Mouse (Mus musculus) midbrain, embryonic 16.5 days (tissue): ENCODE measurements around the gene Cadm1. TPM values are rescaled to one million over a fixed set of nuclear protein-coding genes. Genes with fewer than 3 reads are reported as not detected.

Experiments used
- ATAC-seq: fragments of 200-750 bp; cut with Nextera tagmentation; 2 replicates; pipeline ENCODE4 v1.8.0; 2017; ENCODE audit warnings: moderate TSS enrichment
- H3K27ac ChIP-seq: fragments of 300-500 bp; sonication (generic); 2 replicates; pipeline ENCODE4 v1.5.1; 2014; ENCODE audit warnings: mild to moderate bottlenecking, low read length, mixed read lengths
- H3K27me3 ChIP-seq: fragments of 300-500 bp; sonication (generic); 2 replicates; pipeline ENCODE4 v1.6.1; 2014; ENCODE audit warnings: low read depth, low read length, mixed read lengths; ENCODE audit not compliant: control insufficient read depth, insufficient read depth
- H3K36me3 ChIP-seq: fragments of 300-500 bp; sonication (generic); 2 replicates; pipeline ENCODE4 v1.6.1; 2014; ENCODE audit warnings: mild to moderate bottlenecking, low read length, moderate library complexity, mixed read lengths; ENCODE audit not compliant: control insufficient read depth, insufficient read depth
- H3K4me1 ChIP-seq: fragments of 300-500 bp; sonication (generic); 2 replicates; pipeline ENCODE4 v1.6.1; 2014; ENCODE audit warnings: mild to moderate bottlenecking, low read length, mixed read lengths; ENCODE audit not compliant: control insufficient read depth, insufficient read depth
- H3K4me2 ChIP-seq: fragments of 300-500 bp; sonication (generic); 2 replicates; pipeline ENCODE4 v1.6.1; 2014; ENCODE audit warnings: mild to moderate bottlenecking, low read length, mixed read lengths
- H3K4me3 ChIP-seq: fragments of 300-500 bp; sonication (generic); 2 replicates; pipeline ENCODE4 v1.5.1; 2014; ENCODE audit warnings: low read depth, mild to moderate bottlenecking, low read length, moderate library complexity, mixed read lengths
- H3K9ac ChIP-seq: fragments of 300-500 bp; sonication (generic); 2 replicates; pipeline ENCODE4 v1.6.1; 2014; ENCODE audit warnings: low read depth, low read length, mixed read lengths
- H3K9me3 ChIP-seq: fragments of 300-500 bp; sonication (generic); replicated peaks from 2 replicates; pipeline ENCODE4 v1.6.1; 2014; ENCODE audit warnings: mild to moderate bottlenecking, low read length, mixed read lengths; ENCODE audit not compliant: control insufficient read depth, poor library complexity, severe bottlenecking
- WGBS: fragments of 180-500 bp; shearing (Covaris S2); extraction: QIAGEN DNeasy Blood & Tissue Kit; methylation state at CpG from one replicate; pipeline ENCODE4 v1.1.7; 2014; 5-methylcytosine and 5-hydroxymethylcytosine counted together
- polyA plus RNA-seq: library from polyadenylated mRNA; unstranded; fragments of >200 nt; fragmentation: Nextera tagmentation; extraction: Ambion mirVana; gene quantifications from 2 replicates; pipeline ENCODE4 v1.2.1, GENCODE M21; 2015

Gene Cadm1
- polyA plus RNA-seq, 1 experiment from 2014 or later: 332 TPM

DNA sequence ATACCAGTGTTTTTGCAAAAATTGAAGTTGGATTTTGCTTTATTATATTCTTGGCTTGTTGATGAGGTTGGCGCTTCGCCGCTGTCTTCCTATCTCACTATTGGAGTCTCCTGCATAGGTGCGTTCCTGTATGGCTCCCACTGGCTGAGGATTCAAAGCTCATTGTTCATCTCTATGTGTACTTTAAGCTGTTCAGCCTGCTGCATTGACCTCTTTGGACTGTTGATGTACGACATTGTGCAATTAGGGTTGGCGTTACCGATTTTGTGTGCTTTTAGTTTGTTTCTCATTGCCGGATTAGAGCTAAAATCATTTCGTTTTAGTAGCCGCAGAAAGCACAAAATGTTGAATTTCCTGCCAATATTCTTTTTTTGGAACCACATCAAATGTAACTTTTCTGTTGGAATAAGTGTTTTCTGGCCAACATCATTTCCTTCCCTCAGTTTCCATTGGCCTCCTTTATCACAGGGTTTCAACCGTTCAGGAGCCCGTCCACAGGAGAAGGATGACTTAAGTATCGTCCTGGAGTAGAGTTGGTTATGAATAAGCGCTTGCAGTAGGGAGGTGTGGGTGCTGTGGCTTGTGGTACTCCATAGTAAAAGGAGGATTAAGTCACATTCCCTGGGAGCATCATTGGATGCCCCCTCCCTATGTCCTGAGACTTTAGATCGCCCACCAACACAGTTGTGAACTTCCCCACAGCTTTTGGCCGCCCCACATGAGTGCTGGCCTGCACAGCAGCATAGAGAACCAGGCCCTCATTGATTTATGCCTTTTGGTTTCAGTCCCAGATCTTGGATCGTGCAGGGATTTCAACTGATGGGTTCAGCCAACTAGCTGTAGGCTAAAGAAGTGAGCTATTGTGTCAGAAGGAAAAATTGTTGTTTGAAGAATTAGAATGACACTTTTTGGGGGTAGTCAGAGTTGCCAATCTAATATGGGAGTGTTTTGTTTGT lies 94.9 kb downstream of the Cadm1 start:
- H3K9ac ChIP-seq: no peak overlapping the region
- peaks cover 3% of the 10 kb centered on the region; the same call in 1 of the 2 replicates for H3K4me1 ChIP-seq
- H3K27me3 ChIP-seq: no peaks in the 10 kb centered on the region
- H3K4me2 ChIP-seq: no peak overlapping the region
- no peaks in the 10 kb centered on the region for H3K9me3 ChIP-seq
- H3K36me3 ChIP-seq: no peaks in the 10 kb centered on the region
- H3K27ac ChIP-seq: no peak overlapping the region
- ATAC-seq: no peak
- WGBS: 86% methylated on average over 17 of the region's 17 CpGs
- no peak overlapping the region for H3K4me3 ChIP-seq

- 89% methylated on average over 7 of the region's 7 CpGs for WGBS
- H3K27ac ChIP-seq: no peak overlapping the region
- peaks cover 3% of the 10 kb centered on the region; the same call in 1 of the 2 replicates for H3K4me1 ChIP-seq
- no peaks in the 10 kb centered on the region for H3K36me3 ChIP-seq
- H3K9ac ChIP-seq: no peak overlapping the region
- H3K4me2 ChIP-seq: no peak overlapping the region
- no peak for ATAC-seq
- H3K4me3 ChIP-seq: no peak overlapping the region
- no peaks in the 10 kb centered on the region for H3K9me3 ChIP-seq
- H3K27me3 ChIP-seq: no peaks in the 10 kb centered on the region
These were observed 95.7 kb downstream of the Cadm1 start for GRCm38 (mm10) chr9:47625621-47626210.

DNA sequence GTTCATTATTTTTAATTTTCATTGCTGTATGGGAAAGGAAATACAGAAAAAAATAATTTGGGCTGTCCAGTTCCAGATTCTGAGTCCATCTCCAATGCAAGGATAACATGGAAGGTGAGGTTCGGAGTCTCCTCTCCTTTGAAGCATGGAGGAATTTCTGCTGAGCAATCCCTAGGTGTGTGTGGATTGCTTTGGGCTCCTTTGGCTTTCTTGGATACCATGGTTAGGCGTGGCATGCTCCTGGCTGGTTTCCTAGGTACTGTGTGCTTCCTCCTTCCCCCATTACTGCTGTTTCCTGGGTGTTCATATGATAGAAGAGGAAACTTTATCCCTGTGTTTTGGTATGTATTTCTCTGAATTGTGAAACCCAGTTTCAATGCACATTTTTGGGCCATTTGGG lies 98.0 kb downstream of the Cadm1 start:
- no peak overlapping the region for H3K4me2 ChIP-seq
- no peak overlapping the region for H3K27ac ChIP-seq
- H3K9ac ChIP-seq: no peak overlapping the region
- no peaks in the 10 kb centered on the region for H3K9me3 ChIP-seq
- no peaks in the 10 kb centered on the region for H3K27me3 ChIP-seq
- ATAC-seq: no peak
- H3K36me3 ChIP-seq: no peaks in the 10 kb centered on the region
- no peak overlapping the region for H3K4me3 ChIP-seq
- H3K4me1 ChIP-seq: no peaks in the 10 kb centered on the region
- 95% methylated on average over 2 of the region's 2 CpGs for WGBS

DNA sequence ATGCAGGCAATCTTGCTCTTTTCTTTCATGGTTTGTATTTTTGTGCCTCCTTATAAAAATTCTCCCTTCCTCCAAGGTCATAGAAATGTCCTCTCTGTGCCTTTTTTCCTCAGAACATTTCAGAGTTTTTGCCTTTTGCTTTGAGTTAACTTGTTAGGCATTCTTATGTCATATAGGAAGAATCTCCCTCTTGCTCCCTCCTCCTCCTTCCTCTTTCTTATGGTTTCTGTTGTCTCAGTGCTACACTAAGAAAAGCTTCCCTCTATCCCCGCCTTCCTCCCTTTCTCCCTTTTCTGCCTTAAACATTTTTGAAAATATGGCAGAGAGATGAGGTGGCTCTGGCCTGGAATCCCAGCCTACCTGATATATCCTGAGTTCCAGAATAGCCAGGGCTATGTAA lies 98.6 kb downstream of the Cadm1 start:
- Histone ChIP-seq H3K27me3 (no peaks in the 10 kb centered on the region), H3K4me2 (no peak overlapping the region), H3K4me3 (no peak overlapping the region), H3K9ac (no peak overlapping the region), H3K9me3 (no peaks in the 10 kb centered on the region), H3K4me1 (no peaks in the 10 kb centered on the region), H3K36me3 (no peaks in the 10 kb centered on the region), H3K27ac (no peak overlapping the region)
- WGBS: 100% methylated on average over 1 of the region's 1 CpGs
- ATAC-seq: no peak

DNA sequence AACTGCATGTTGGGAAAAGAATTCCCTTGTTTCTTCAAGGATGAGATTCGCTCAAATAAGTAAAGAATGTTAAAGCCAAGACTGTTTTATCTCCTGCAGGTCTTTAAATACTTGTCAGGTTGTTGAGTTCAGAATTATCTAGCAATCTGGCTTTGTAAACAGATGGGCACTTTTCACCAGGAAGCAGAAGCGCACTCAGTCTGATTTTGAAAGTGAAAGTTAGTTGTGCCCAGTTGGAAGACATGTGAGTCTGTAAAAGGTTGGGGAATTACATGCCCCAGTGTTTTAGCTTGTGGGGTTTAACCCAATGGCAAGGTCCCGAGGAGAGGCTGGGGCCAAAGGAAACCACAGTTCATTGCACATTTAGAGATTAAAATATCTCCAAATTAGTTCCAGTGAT lies 104.7 kb downstream of the Cadm1 start:
- ATAC-seq: no peak
- Histone ChIP-seq H3K4me2 (no peak overlapping the region), H3K9ac (no peak overlapping the region), H3K4me3 (no peak overlapping the region), H3K4me1 (peaks cover 8% of the 10 kb centered on the region), H3K27ac (no peak overlapping the region), H3K9me3 (no peaks in the 10 kb centered on the region), H3K36me3 (no peaks in the 10 kb centered on the region), H3K27me3 (no peaks in the 10 kb centered on the region)
- 70% methylated on average over 3 of the region's 3 CpGs for WGBS

DNA sequence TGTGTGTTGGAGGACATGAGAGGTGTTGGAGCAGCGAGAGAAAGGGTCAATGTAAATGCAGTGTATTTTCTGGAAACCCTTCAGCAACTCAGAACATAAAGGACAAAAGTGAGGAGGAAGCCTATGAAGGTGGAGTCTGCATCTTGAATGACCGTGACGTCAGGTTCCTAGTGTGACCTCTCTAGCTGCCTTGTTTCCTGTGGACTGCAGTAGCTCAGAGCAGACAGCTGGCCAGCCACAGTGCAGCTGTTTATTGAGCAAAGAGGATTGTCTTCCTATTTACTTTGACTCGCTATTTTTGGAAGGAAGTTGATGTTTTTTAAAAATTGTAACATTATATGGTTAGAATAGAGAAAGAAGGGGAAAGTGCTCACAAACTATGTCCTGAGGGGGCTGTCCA lies 112.7 kb downstream of the Cadm1 start:
- 73% methylated on average over 4 of the region's 4 CpGs for WGBS
- no peak for ATAC-seq
- Histone ChIP-seq H3K9ac (no peak overlapping the region), H3K27me3 (no peaks in the 10 kb centered on the region), H3K4me2 (no peak overlapping the region), H3K4me3 (no peak overlapping the region), H3K27ac (no peak overlapping the region), H3K9me3 (no peaks in the 10 kb centered on the region), H3K36me3 (no peaks in the 10 kb centered on the region), H3K4me1 (peaks cover 11% of the 10 kb centered on the region)

GRCm38 (mm10) chr9:47645056-47645455 lies 115.1 kb downstream of the Cadm1 start:
- Histone ChIP-seq H3K9ac (no peak overlapping the region), H3K9me3 (no peaks in the 10 kb centered on the region), H3K4me3 (no peak overlapping the region), H3K4me1 (peaks cover 20% of the 10 kb centered on the region), H3K27ac (no peak overlapping the region), H3K36me3 (no peaks in the 10 kb centered on the region), H3K27me3 (no peaks in the 10 kb centered on the region), H3K4me2 (no peak overlapping the region)
- no peak for ATAC-seq
- WGBS: 92% methylated on average over 2 of the region's 2 CpGs

DNA sequence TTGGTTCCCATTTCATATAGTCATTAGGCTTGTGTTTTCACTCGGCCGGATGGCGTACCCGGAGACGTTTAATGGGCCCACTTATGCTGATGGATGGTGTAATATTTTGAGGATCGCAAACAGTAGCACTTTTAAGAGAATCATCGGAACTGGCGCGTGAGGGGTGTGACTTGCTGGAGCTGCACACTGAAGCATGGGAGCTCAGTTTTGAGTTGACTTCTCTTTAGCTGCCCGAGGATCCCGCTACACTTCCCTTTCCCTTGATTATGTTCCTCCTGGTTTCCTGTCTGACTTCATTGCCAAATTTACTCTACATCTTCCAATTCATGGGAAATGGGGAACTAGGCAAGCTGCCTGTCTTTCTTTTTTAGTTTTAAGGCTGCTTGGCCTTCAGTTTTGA lies 121.5 kb downstream of the Cadm1 start:
- no peaks in the 10 kb centered on the region for H3K36me3 ChIP-seq
- H3K27me3 ChIP-seq: no peaks in the 10 kb centered on the region
- no peaks in the 10 kb centered on the region for H3K9me3 ChIP-seq
- 97% methylated on average over 11 of the region's 11 CpGs for WGBS
- no peak overlapping the region for H3K9ac ChIP-seq
- H3K4me1 ChIP-seq: peaks cover 16% of the 10 kb centered on the region
- ATAC-seq: no peak
- H3K4me2 ChIP-seq: no peak overlapping the region
- no peak overlapping the region for H3K27ac ChIP-seq
- no peak overlapping the region for H3K4me3 ChIP-seq

- Histone ChIP-seq H3K36me3 (no peaks in the 10 kb centered on the region), H3K4me1 (peaks cover 15% of the 10 kb centered on the region), H3K9ac (no peak overlapping the region), H3K27ac (no peak overlapping the region), H3K4me3 (no peak overlapping the region), H3K4me2 (no peak overlapping the region), H3K27me3 (no peaks in the 10 kb centered on the region), H3K9me3 (no peaks in the 10 kb centered on the region)
- 80% methylated on average over 5 of the region's 5 CpGs for WGBS
- no peak for ATAC-seq
These were observed 122.2 kb downstream of the Cadm1 start for GRCm38 (mm10) chr9:47652203-47652602.
